ENCODE assay signal across 8 mouse cellular contexts in genomic region chr2:52220074-52220473, GRCm38 (mm10).
DNase-seq lines count a peak whose midpoint lies in the region; ATAC-seq lines count a peak whose summit lies in the region.

No protein-coding gene starts in this region.

- H3K9ac ChIP-seq in forebrain, embryonic 11.5 days (ENCODE audit: low read length), result no peak overlapping the region
- no peak overlapping the region for H3K9ac ChIP-seq in neural tube, embryonic 15.5 days (replicated peaks)
- H3K9ac ChIP-seq in heart, embryonic 11.5 days (ENCODE audit: low read depth, low read length), result no peak overlapping the region

- H3K27me3 ChIP-seq in forebrain, embryonic 11.5 days (ENCODE audit: control insufficient read depth, insufficient read depth, low read length), result no peaks in the 10 kb centered on the region
- no peaks in the 10 kb centered on the region for H3K27me3 ChIP-seq in forebrain, embryonic 10.5 days (ENCODE audit: poor library complexity, severe bottlenecking)
- no peaks in the 10 kb centered on the region for H3K27me3 ChIP-seq in neural tube, embryonic 15.5 days (replicated peaks)
- H3K27me3 ChIP-seq in heart, embryonic 11.5 days (ENCODE audit: control insufficient read depth, insufficient read depth, low read length), result no peaks in the 10 kb centered on the region

- ATAC-seq in forebrain, embryonic 11.5 days (replicated peaks; ENCODE audit: low FRiP score), result no peak
- no peak for ATAC-seq in neural tube, embryonic 15.5 days (ENCODE audit: low FRiP score)
- ATAC-seq in heart, embryonic 11.5 days (replicated peaks; ENCODE audit: insufficient number of reproducible peaks, low FRiP score, low TSS enrichment), result no peak

- 58% methylated on average over 8 of the region's 8 CpGs for WGBS in forebrain, embryonic 11.5 days
- 60% methylated on average over 8 of the region's 8 CpGs for WGBS in forebrain, embryonic 10.5 days
- WGBS in neural tube, embryonic 15.5 days, result 46% methylated on average over 8 of the region's 8 CpGs
- WGBS in heart, embryonic 11.5 days (ENCODE audit: insufficient replicate concordance), result 51% methylated on average over 8 of the region's 8 CpGs

- no peaks in the 10 kb centered on the region for H3K4me1 ChIP-seq in forebrain, embryonic 11.5 days (replicated peaks; ENCODE audit: control insufficient read depth, insufficient read depth, low read length)
- no peaks in the 10 kb centered on the region for H3K4me1 ChIP-seq in forebrain, embryonic 10.5 days
- no peaks in the 10 kb centered on the region for H3K4me1 ChIP-seq in neural tube, embryonic 15.5 days
- no peaks in the 10 kb centered on the region for H3K4me1 ChIP-seq in heart, embryonic 11.5 days (ENCODE audit: control insufficient read depth, insufficient read depth, low read length)

- H3K36me3 ChIP-seq in forebrain, embryonic 11.5 days (ENCODE audit: control insufficient read depth, insufficient read depth, low read length), result no peaks in the 10 kb centered on the region
- no peaks in the 10 kb centered on the region for H3K36me3 ChIP-seq in forebrain, embryonic 10.5 days (replicated peaks)
- no peaks in the 10 kb centered on the region for H3K36me3 ChIP-seq in neural tube, embryonic 15.5 days
- H3K36me3 ChIP-seq in heart, embryonic 11.5 days (ENCODE audit: control insufficient read depth, insufficient read depth, low read length), result no peaks in the 10 kb centered on the region

- no peak overlapping the region for H3K4me2 ChIP-seq in forebrain, embryonic 11.5 days (ENCODE audit: low read depth, low read length, severe bottlenecking)
- no peak overlapping the region for H3K4me2 ChIP-seq in neural tube, embryonic 15.5 days
- no peak overlapping the region for H3K4me2 ChIP-seq in heart, embryonic 11.5 days

- no peak overlapping the region for H3K27ac ChIP-seq in forebrain, embryonic 11.5 days (ENCODE audit: low read depth, low read length)
- no peak overlapping the region for H3K27ac ChIP-seq in forebrain, embryonic 10.5 days
- H3K27ac ChIP-seq in neural tube, embryonic 15.5 days (replicated peaks), result no peak overlapping the region
- H3K27ac ChIP-seq in heart, embryonic 11.5 days (ENCODE audit: low read depth, low read length), result no peak overlapping the region

- H3K4me3 ChIP-seq in forebrain, embryonic 11.5 days (ENCODE audit: low read depth, low read length), result no peak overlapping the region
- no peak overlapping the region for H3K4me3 ChIP-seq in forebrain, embryonic 10.5 days
- H3K4me3 ChIP-seq in neural tube, embryonic 15.5 days (replicated peaks), result no peak overlapping the region
- H3K4me3 ChIP-seq in heart, embryonic 11.5 days (ENCODE audit: low read depth, low read length), result no peak overlapping the region

- H3K9me3 ChIP-seq in forebrain, embryonic 11.5 days (ENCODE audit: control insufficient read depth, low read length), result no peaks in the 10 kb centered on the region
- no peaks in the 10 kb centered on the region for H3K9me3 ChIP-seq in forebrain, embryonic 10.5 days
- no peaks in the 10 kb centered on the region for H3K9me3 ChIP-seq in neural tube, embryonic 15.5 days (replicated peaks)
- H3K9me3 ChIP-seq in heart, embryonic 11.5 days (replicated peaks; ENCODE audit: control insufficient read depth, low read length), result no peaks in the 10 kb centered on the region

- DNase-seq in forebrain, embryonic 11.5 days (ENCODE audit: low spot score), result peak; percentile 59
- no peak for DNase-seq in forebrain, embryonic 10.5 days (ENCODE audit: extremely low spot score, low spot score)
- peak; percentile 17 for DNase-seq in neural tube, embryonic 10.5 days (ENCODE audit: extremely low spot score, low spot score)
- DNase-seq in embryo, embryonic 10 days (ENCODE audit: low spot score), result peak; percentile 66
- peak; percentile 44 for DNase-seq in layer of hippocampus, postnatal 10 days (ENCODE audit: low spot score in 2 of 2)
- peak; percentile 31 for DNase-seq in thymus, postnatal 4 days
